Mouse (Mus musculus): ENCODE measurements around the gene Mrpl27. TPM values are rescaled to one million over a fixed set of nuclear protein-coding genes. Genes with fewer than 3 reads are reported as not detected.
A peak's percentile ranks its signal among the peaks of the same experiment; 100 is the strongest.

The Mrpl27 gene
- polyA plus RNA-seq, 1 experiment from 2014 or later, result 131 TPM

DNA sequence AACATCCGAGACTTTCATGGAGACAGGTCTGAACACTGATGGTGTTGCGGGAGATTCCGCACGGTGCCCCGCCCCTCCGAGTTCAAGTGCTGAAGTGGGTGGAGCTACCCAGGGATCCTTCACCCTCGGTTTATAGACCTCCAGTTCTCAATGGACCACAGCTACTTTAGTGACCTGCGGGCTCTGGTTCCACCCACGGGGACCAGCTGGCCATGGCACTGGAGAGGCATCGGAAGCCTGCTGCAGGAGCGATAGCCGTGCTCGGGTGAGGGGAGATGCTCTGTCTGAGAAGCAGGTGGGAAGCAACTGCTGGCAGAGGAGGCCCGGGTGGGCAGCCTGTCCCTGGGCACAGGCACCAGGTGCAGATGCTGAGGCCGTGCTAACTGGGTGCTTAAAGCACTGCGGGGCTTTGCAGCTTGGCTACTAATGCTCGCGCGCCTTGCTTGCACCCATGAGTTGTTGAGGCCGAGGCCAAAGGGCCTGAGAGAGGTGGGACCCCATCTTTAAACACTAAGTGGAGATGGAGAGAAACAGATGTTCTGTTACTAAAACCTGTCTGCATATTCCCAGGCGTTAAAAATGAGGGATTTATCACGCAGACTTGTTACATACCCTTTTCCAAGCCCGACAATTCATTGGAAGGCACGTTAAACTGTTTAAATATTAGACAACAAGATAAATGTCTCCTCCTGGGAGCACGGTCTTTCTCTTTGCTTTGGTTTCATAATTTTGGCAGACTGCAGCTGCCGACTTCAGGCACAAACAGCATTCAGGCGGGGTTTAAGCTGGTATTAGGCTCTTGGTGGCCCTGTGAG is 48.0 kb downstream of the Mrpl27 start:
- Histone ChIP-seq H3K27me3 (no peaks in the 10 kb centered on the region), H3K27ac (no peak overlapping the region), H3K4me1 (peaks cover 16% of the 10 kb centered on the region), H3K9me3 (replicated peaks) (no peaks in the 10 kb centered on the region), H3K9ac (no peak overlapping the region), H3K4me2 (replicated peaks) (0 out of 2 replicates have a peak overlapping the region, but pooled peaks have one; percentile 8), H3K36me3 (no peaks in the 10 kb centered on the region), H3K4me3 (no peak overlapping the region)
- 56% methylated on average over 27 of the region's 27 CpGs for WGBS
- no peak for ATAC-seq (ENCODE audit: low FRiP score)

DNA sequence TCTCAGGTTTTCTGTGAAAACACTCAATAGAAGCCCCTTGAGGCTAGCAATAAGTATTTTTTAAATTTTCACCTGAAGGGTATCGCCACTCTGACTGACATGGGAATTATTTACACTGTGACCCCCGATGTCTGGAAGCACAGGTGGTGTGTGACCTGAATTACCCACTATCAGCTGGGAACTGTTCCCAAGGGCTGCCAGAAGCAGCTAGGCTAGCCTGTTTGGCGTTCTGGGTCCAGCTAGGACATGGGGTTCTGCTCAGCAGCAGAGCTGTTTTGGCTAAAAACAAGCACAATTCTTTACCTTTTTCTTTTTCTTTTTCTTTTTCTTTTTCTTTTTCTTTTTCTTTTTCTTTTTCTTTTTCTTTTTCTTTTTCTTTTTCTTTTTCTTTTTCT is 48.6 kb downstream of the Mrpl27 start:
- Histone ChIP-seq H3K4me1 (peaks cover 16% of the 10 kb centered on the region), H3K4me2 (replicated peaks) (no peak overlapping the region), H3K27me3 (no peaks in the 10 kb centered on the region), H3K36me3 (no peaks in the 10 kb centered on the region), H3K4me3 (no peak overlapping the region), H3K9me3 (replicated peaks) (no peaks in the 10 kb centered on the region), H3K27ac (no peak overlapping the region), H3K9ac (no peak overlapping the region)
- WGBS, result 39% methylated on average over 3 of the region's 3 CpGs
- no peak for ATAC-seq (ENCODE audit: low FRiP score)

DNA sequence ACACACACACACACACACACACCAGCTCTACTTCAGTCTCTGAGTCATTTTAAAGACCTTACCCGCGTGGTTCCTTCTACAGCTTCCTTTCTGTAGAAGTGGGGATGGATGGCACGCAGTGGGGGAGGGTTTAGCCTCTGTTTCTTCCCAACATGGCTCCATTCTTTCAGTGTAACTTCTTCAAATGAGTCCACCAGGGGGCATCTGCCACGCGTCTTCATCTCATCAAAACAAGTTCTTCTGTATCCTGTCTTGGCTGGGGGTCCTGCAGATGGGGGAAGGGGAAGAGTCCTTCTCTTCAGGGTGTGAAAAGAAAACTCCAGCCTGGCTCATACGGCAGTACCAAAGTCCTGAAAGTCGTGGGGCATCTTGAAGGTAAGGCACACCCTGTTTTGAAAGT is 50.5 kb downstream of the Mrpl27 start:
- Histone ChIP-seq H3K27me3 (no peaks in the 10 kb centered on the region), H3K4me1 (peaks cover 9% of the 10 kb centered on the region), H3K9me3 (replicated peaks) (no peaks in the 10 kb centered on the region), H3K4me2 (replicated peaks) (no peak overlapping the region), H3K27ac (no peak overlapping the region), H3K36me3 (no peaks in the 10 kb centered on the region), H3K4me3 (no peak overlapping the region), H3K9ac (no peak overlapping the region)
- no peak for ATAC-seq (ENCODE audit: low FRiP score)
- WGBS, result 41% methylated on average over 7 of the region's 7 CpGs

DNA sequence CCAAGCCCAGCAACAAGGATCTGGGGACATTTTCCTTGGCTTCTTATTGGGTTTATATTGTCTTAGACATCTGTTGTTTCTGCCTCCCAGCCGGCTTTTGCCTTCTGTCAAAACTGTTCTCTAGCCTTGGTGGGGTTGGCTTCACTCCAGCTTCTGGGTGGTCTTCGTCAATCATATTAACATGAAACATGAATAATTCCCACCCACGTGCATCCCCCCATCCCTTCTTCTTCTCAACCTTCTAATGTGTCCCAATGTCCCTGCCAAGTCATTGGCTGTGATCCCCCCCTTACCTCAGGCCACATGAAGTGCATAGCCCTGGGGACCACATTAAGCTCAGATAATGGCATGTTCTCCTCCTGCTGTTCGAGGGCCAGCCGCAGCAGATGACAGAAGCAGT is 50.9 kb downstream of the Mrpl27 start, which contains the start of gene Gm11541:
Gm11541 (minus strand) TSS at position 28 of the 400 bp plus-strand sequence.
- H3K9me3 ChIP-seq (replicated peaks), result no peaks in the 10 kb centered on the region
- H3K36me3 ChIP-seq, result no peaks in the 10 kb centered on the region
- no peak within 1 kb of the TSS for H3K4me3 ChIP-seq
- H3K9ac ChIP-seq, result no peak within 1 kb of the TSS
- no peak within 1 kb of the TSS for H3K27ac ChIP-seq
- H3K27me3 ChIP-seq, result no peaks in the 10 kb centered on the region
- peaks cover 9% of the 10 kb centered on the region for H3K4me1 ChIP-seq
- no peak for ATAC-seq (ENCODE audit: low FRiP score)
- no peak within 1 kb of the TSS for H3K4me2 ChIP-seq (replicated peaks)
- WGBS, result 69% methylated on average over 5 of the region's 5 CpGs

Other genes with a start within 250 kb of the Mrpl27 start
- gene Cacna1g, start 179.6 kb upstream of the Mrpl27 start, polyA plus RNA-seq (2016; fragmentation: Nextera tagmentation; extraction: Ambion mirVana), result 19.1 and 21.4 TPM in 2 replicates
- gene Spata20, start 167.6 kb upstream of the Mrpl27 start, polyA plus RNA-seq (2016; fragmentation: Nextera tagmentation; extraction: Ambion mirVana), result 0.08 TPM in 1 of 2 replicates, not detected in the other
- gene Epn3, start 153.8 kb upstream of the Mrpl27 start, polyA plus RNA-seq (2016; fragmentation: Nextera tagmentation; extraction: Ambion mirVana), result 1.7 and 2.5 TPM in 2 replicates
- 4.2 and 5.2 TPM in 2 replicates for gene Mycbpap, start 132.0 kb upstream of the Mrpl27 start, polyA plus RNA-seq (2016; fragmentation: Nextera tagmentation; extraction: Ambion mirVana)
- gene Rsad1, start 104.5 kb upstream of the Mrpl27 start, polyA plus RNA-seq (2016; fragmentation: Nextera tagmentation; extraction: Ambion mirVana), result 3.4 and 4.6 TPM in 2 replicates
- 0.98 and 1.5 TPM in 2 replicates for gene Chad, start 88.7 kb upstream of the Mrpl27 start, polyA plus RNA-seq (2016; fragmentation: Nextera tagmentation; extraction: Ambion mirVana)
- gene Acsf2, start 51.9 kb upstream of the Mrpl27 start, polyA plus RNA-seq (2016; fragmentation: Nextera tagmentation; extraction: Ambion mirVana), result 3.3 and 3.5 TPM in 2 replicates
- 208 and 212 TPM in 2 replicates for gene Lrrc59, start 24.0 kb upstream of the Mrpl27 start, polyA plus RNA-seq (2016; fragmentation: Nextera tagmentation; extraction: Ambion mirVana)
- 20.8 and 21.3 TPM in 2 replicates for gene Eme1, start 197 bp downstream of the Mrpl27 start, polyA plus RNA-seq (2016; fragmentation: Nextera tagmentation; extraction: Ambion mirVana)
- 19.4 and 20.3 TPM in 2 replicates for gene Xylt2, start 23.7 kb downstream of the Mrpl27 start, polyA plus RNA-seq (2016; fragmentation: Nextera tagmentation; extraction: Ambion mirVana)
- 0.12 TPM in 1 of 2 replicates, not detected in the other for gene Gm11541, start 50.7 kb downstream of the Mrpl27 start, polyA plus RNA-seq (2016; fragmentation: Nextera tagmentation; extraction: Ambion mirVana)
- 0.23 and 0.38 TPM in 2 replicates for gene Cdc34b, start 88.0 kb downstream of the Mrpl27 start, polyA plus RNA-seq (2016; fragmentation: Nextera tagmentation; extraction: Ambion mirVana)
- not detected in 2 replicates for gene Tmem92, start 128.9 kb downstream of the Mrpl27 start, polyA plus RNA-seq (2016; fragmentation: Nextera tagmentation; extraction: Ambion mirVana)